Mouse (Mus musculus): ENCODE results near the gene Dtymk. TPM values are rescaled to one million over a fixed set of nuclear protein-coding genes. Genes with fewer than 3 reads are reported as not detected.
"Not testable (repeated sequence)": the region's sequence is repeated elsewhere in the genome, so short reads cannot be mapped to it uniquely, and the experiment has no call there.

Gene Dtymk
- 4.6 and 45.2 TPM in 2 replicates for polyA plus RNA-seq (2012; ENCODE audit: insufficient read depth, low replicate concordance)

DNA sequence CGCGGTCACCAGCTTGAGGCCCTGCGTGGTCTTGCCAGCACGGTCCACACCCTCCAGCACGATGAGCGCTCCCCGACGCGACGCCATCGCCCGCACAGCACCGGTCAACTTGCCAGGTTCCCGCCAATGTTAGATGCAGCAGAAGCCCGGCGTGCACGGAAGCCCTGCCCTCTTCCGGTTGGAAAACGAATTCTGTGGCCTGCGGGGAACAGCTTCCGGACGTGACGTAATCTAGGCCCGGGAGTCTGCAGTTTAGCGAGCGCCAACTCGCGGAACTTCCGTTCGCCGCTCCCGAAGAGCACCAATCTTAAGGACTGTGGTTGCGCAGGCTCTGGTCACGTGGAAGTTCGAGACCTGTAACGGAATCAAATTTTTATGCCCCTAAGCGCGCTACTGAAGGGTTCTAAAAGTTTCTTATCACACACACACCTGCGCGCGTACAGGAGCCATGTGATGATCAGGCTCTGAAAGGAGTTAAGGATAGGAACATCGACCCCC, at the start of gene Dtymk:
TSS of gene Dtymk (minus strand) at position 194 of the 498 bp plus-strand sequence.
- peaks cover 45% of the 10 kb centered on the region for H3K36me3 ChIP-seq (replicated peaks; ENCODE audit: low read length)
- TF ChIP-seq GATA1 (IDR thresholded peaks at IDR 0.05; ENCODE audit: borderline replicate concordance, low read length) (no peak), FLI1 (IDR thresholded peaks at IDR 0.05; ENCODE audit: low read length) (peak; percentile 98)
- peaks cover 80% of the 10 kb centered on the region for H3K4me1 ChIP-seq
- no peaks in the 10 kb centered on the region for H3K27me3 ChIP-seq (replicated peaks)
- H3K4me3 ChIP-seq (replicated peaks): peak within 1 kb of the TSS; percentile 96
- H3K9me3 ChIP-seq: no peaks in the 10 kb centered on the region

DNA sequence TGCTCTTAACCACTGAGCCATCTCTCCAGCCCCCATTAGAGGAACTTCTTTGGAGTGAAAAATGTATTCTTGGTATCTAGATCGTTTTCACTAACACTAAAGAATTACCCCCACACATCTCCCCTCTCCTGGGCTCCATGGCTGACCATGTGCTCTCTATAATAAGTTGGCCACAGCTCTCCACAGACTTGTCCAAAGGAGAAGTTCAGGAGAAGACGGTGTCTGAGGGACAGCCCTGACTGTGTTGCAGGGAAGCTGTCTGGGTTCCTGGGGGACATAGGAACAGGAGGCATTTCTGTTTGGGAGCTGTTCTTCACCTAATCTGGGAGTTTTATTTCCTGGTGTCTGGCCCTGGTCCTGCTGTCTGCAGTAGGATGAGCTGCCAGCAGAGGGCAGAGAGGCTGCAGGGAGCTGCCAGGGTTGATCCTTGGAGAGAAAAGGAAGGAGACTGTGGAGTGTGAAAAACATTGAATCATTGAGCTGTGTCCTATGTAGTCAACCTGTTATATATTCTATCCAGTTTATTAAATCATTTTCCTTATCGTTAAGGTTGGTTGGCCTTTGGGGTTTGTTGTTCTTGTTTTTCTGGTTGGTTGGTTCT, 44.1 kb upstream of the Dtymk start:
- not testable (repeated sequence) for H3K36me3 ChIP-seq (replicated peaks; ENCODE audit: low read length); H3K27me3 ChIP-seq (replicated peaks); H3K4me1 ChIP-seq; H3K4me3 ChIP-seq (replicated peaks); H3K9me3 ChIP-seq

DNA sequence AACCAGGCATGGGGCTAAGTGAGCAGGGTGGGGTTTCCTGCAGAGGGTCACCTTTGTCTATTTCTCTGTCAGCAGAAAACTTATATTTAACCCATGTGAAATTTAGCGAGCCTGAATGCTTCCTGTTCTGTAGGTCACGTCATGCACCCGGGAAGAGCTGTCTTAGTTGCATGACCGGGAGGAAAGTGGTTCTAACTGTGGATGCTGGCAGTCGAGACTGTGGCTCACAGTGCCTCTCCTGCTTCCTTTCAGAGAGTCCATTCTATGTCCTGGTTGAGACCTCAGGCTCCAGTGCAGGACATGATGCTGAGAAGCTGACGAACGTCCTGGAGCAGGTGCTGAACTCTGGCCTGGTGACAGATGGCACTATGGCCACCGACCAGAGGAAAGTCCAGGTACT, 36.8 kb upstream of the Dtymk start:
- not testable (repeated sequence) for H3K27me3 ChIP-seq (replicated peaks); H3K4me3 ChIP-seq (replicated peaks); H3K9me3 ChIP-seq
- Histone ChIP-seq H3K4me1 (peaks cover 13% of the 10 kb centered on the region), H3K36me3 (replicated peaks; ENCODE audit: low read length) (peaks cover 39% of the 10 kb centered on the region)

DNA sequence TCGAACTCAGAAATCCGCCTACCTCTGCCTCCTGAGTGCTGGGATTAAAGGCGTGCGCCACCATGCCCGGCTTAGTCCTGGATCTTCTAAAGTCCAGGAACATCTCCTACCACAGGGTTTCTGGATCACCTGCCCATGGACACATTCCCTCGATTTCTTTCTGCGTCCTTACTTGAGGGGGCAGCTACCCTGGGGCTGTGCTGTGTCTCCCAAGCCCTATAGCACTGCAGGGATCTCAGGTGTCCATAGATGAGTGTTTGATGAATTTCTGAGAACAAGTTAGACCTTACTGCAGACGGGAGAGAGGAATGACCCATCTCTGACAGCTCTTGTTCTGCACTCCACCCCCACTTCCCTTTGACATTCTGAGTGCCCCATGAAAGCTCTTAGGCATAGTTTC, 35.6 kb upstream of the Dtymk start:
- H3K27me3 ChIP-seq (replicated peaks): no peaks in the 10 kb centered on the region
- peaks cover 17% of the 10 kb centered on the region for H3K4me1 ChIP-seq
- H3K36me3 ChIP-seq (replicated peaks; ENCODE audit: low read length): peaks cover 39% of the 10 kb centered on the region
- H3K9me3 ChIP-seq: no peaks in the 10 kb centered on the region
- no peak for TF ChIP-seq GATA1 (IDR thresholded peaks at IDR 0.05; ENCODE audit: borderline replicate concordance, low read length)
- no peak for TF ChIP-seq FLI1 (IDR thresholded peaks at IDR 0.05; ENCODE audit: low read length)
- H3K4me3 ChIP-seq (replicated peaks): no peak overlapping the region

DNA sequence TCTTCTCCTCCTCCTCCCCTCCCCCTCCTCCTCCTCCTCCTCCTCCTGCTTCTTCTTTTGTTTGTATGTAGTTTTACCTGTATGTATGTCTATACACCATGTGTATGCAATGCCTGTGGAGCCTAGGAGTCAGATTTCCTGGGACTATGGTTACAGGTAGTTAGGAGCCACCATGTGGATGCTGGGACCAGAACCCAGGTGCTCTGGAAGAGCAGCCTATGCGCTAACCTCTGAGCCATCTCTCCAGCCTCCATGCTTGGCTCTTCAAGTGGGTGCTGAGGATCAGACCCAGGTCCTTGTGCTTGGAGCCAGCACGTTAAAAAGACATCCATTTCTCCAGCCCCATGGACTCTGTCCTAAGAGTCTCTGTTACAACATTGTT, 34.8 kb upstream of the Dtymk start:
- Histone ChIP-seq H3K4me3 (replicated peaks) (no peak overlapping the region), H3K36me3 (replicated peaks; ENCODE audit: low read length) (peaks cover 39% of the 10 kb centered on the region), H3K4me1 (peaks cover 17% of the 10 kb centered on the region), H3K9me3 (no peaks in the 10 kb centered on the region), H3K27me3 (replicated peaks) (no peaks in the 10 kb centered on the region)
- TF ChIP-seq GATA1 (IDR thresholded peaks at IDR 0.05; ENCODE audit: borderline replicate concordance, low read length) (no peak), FLI1 (IDR thresholded peaks at IDR 0.05; ENCODE audit: low read length) (no peak)

DNA sequence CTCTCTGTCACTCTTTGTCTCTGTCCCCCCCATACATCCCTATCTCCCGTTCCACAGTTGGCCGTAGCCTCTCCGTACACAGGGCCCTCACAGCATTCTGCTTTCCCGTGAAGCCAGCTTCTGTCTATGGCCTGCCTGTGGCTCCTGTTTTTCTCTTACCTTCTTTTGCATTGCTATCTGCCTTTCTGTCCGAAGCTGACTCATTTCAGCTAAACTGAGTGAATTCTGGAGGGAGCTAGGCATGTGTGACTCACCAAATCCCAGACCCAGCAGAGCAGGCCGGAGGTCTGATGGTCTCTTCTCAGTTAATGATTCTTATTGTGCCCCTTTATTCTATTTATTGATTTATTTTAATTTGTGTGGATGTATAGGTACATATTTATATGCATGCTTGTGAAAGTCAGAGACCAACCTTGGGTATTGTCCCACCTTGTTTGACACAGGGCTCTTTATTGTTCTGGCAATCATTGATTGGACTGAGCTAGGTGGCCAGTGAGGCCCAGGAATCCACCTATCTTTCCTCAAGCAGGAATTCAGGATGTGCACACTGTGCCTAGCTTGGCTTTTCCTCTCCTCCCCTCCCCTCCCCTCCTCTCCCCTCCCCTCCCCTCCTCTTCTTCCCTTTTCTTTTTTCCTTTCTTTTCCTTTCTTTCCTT, 34.3 kb upstream of the Dtymk start:
- Histone ChIP-seq H3K4me1 (peaks cover 17% of the 10 kb centered on the region), H3K36me3 (replicated peaks; ENCODE audit: low read length) (peaks cover 39% of the 10 kb centered on the region), H3K4me3 (replicated peaks) (no peak overlapping the region), H3K27me3 (replicated peaks) (no peaks in the 10 kb centered on the region), H3K9me3 (no peaks in the 10 kb centered on the region)
- TF ChIP-seq GATA1 (IDR thresholded peaks at IDR 0.05; ENCODE audit: borderline replicate concordance, low read length): no peak
- no peak for TF ChIP-seq FLI1 (IDR thresholded peaks at IDR 0.05; ENCODE audit: low read length)

DNA sequence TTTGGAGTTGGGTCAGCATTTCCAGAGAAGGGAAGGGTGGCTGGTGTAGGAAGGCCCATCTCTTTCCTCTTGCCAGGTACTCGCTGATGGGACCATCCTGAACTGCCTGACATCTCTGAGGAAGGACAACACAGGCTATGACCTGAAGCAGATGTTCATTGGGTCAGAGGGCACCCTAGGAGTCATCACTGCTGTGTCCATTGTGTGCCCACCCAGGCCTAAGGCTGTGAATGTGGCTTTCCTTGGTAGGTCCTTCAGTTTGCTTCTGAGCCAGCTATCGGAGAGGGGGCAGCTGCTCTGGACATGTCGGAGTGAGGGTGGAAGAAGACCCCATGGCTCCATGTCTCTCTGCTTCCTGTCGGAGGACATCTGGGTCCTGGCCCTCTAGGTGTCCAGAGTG, 33.5 kb upstream of the Dtymk start:
- H3K4me1 ChIP-seq: peaks cover 17% of the 10 kb centered on the region
- no peak overlapping the region for H3K4me3 ChIP-seq (replicated peaks)
- TF ChIP-seq GATA1 (IDR thresholded peaks at IDR 0.05; ENCODE audit: borderline replicate concordance, low read length) (no peak), FLI1 (IDR thresholded peaks at IDR 0.05; ENCODE audit: low read length) (no peak)
- peaks cover 39% of the 10 kb centered on the region for H3K36me3 ChIP-seq (replicated peaks; ENCODE audit: low read length)
- no peaks in the 10 kb centered on the region for H3K27me3 ChIP-seq (replicated peaks)
- no peaks in the 10 kb centered on the region for H3K9me3 ChIP-seq

DNA sequence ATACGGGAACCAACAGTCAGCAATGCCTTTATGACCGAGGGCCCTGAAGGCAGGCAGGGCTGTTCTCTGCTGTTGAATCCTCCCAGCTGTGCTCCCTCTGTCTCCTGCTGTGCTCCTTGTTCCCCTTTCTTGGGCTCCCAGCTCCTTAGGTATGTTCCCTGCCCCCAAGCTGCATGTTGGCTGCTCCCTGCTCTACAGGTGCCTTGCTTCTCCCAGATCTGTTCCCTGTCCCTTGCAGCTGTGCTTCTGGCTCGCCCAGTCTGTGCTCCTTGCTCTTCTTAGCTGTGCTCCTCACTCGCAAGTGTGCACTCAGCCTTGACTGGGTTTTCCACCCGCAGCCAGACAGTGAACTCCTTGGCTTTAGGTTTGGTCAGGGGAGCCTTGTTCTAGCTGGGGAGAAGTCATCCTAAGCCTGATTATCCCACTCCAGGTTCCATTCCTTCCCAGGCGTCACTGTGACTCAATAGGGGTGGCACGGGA, 33.0 kb upstream of the Dtymk start:
- Histone ChIP-seq H3K36me3 (replicated peaks; ENCODE audit: low read length) (peaks cover 43% of the 10 kb centered on the region), H3K27me3 (replicated peaks) (no peaks in the 10 kb centered on the region), H3K4me3 (replicated peaks) (no peak overlapping the region), H3K9me3 (no peaks in the 10 kb centered on the region), H3K4me1 (peaks cover 17% of the 10 kb centered on the region)
- TF ChIP-seq GATA1 (IDR thresholded peaks at IDR 0.05; ENCODE audit: borderline replicate concordance, low read length) (no peak), FLI1 (IDR thresholded peaks at IDR 0.05; ENCODE audit: low read length) (no peak)

DNA sequence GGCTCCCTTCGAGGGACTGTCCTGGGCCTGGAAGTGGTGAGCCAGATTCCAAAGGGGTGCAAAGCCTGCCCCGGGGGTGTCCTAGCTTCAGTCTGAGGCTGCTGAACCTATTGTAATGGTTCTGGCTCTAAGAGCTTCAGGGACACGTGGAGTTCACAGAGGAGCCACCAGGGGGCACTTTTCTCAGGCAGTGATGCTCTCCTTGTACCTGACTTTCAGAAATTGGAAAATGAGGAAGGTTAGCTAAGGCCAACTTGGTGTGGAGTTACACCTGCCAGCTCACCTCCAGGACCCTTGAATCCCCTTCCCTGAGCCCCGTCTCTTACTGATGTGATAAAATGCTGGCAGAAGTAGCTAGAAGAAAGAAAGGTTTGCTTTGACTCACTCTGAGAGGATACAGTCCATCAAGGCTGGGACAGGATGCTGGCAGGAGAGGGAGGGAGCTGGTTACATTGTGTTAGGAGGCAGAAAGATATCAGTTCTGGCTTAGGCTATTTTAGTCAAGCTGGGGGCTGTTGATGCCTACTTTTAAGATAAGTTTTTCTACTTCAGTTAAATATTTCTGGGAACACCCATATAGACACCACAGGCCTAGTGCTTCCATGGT, 31.1 kb upstream of the Dtymk start:
- peaks cover 46% of the 10 kb centered on the region for H3K36me3 ChIP-seq (replicated peaks; ENCODE audit: low read length)
- not testable (repeated sequence) for H3K27me3 ChIP-seq (replicated peaks)

DNA sequence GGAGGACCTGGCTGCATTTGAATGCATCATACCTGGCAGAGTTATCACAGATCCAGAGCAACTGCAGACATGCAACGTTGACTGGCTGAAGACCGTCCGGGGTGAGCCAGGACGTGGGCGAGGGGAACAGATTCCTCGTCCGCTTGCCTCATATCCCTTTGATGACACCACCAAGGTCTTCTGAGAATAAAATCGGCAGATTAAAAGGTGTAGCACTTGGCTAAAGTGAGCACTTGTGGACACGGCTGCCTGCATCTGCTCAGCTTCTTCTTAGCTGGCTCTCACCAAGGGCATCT, 24.8 kb upstream of the Dtymk start:
- peaks cover 27% of the 10 kb centered on the region for H3K36me3 ChIP-seq (replicated peaks; ENCODE audit: low read length)
- H3K4me3 ChIP-seq (replicated peaks): peak overlapping the region; percentile 99
- peaks cover 37% of the 10 kb centered on the region for H3K4me1 ChIP-seq
- H3K9me3 ChIP-seq: no peaks in the 10 kb centered on the region
- TF ChIP-seq FLI1 (IDR thresholded peaks at IDR 0.05; ENCODE audit: low read length) (no peak), GATA1 (IDR thresholded peaks at IDR 0.05; ENCODE audit: borderline replicate concordance, low read length) (no peak)
- no peaks in the 10 kb centered on the region for H3K27me3 ChIP-seq (replicated peaks)

More for the DNA sequence above, 31.1 kb upstream of the Dtymk start:
- H3K4me1 ChIP-seq: peaks cover 15% of the 10 kb centered on the region
- not testable (repeated sequence) for H3K4me3 ChIP-seq (replicated peaks); H3K9me3 ChIP-seq
